Mouse (Mus musculus) ES-Bruce4 (cell line): ENCODE results near the gene Olfr1328.

Experiments
- CTCF ChIP-seq: IDR thresholded peaks from one replicate; pipeline ENCODE4 v1.8.1; 2011; ENCODE audit warnings: low read depth, low read length
- EP300 ChIP-seq: IDR thresholded peaks from 2 replicates; pipeline ENCODE4 v1.6.1; 2011; ENCODE audit warnings: low read depth, low read length; ENCODE audit not compliant: insufficient read depth
- POLR2A ChIP-seq: IDR thresholded peaks from one replicate; pipeline ENCODE4 v1.8.1; 2011; ENCODE audit warnings: low read length; ENCODE audit not compliant: insufficient read depth

GRCm38 (mm10) chr4:118901981-118902380 is 36.4 kb downstream of the Olfr1328 start:
- TF ChIP-seq POLR2A (no peak), CTCF (no peak), EP300 (no peak)
